Mouse (Mus musculus) MEL (cell line): ENCODE data around the gene Cox7a1.
"Not testable (repeated sequence)": the region's sequence is repeated elsewhere in the genome, so short reads cannot be mapped to it uniquely, and the experiment has no call there.

Experiments used
- CTCF ChIP-seq, 3 experiments: IDR thresholded peaks in 2 of 3; conservative IDR thresholded peaks in 1 of 3; 2 replicates each; pipeline ENCODE4 v1.5.1; 2011 to 2012; ENCODE audit warnings: low read length in 3 of 3, low read depth in 2 of 3, mild to moderate bottlenecking in 2 of 3, improper control_type of control experiment in 1 of 3, inconsistent platforms in 1 of 3, mixed read lengths in 1 of 3, moderate library complexity in 1 of 3; ENCODE audit not compliant: control insufficient read depth in 1 of 3, insufficient read depth in 1 of 3, poor library complexity in 1 of 3, severe bottlenecking in 1 of 3
- E2F4 ChIP-seq: IDR thresholded peaks from 2 replicates; pipeline ENCODE4 v1.6.1; 2011; ENCODE audit warnings: low read depth, low read length, improper control_type of control experiment, borderline replicate concordance
- GATA1 ChIP-seq: IDR thresholded peaks from 2 replicates; pipeline ENCODE4 v1.6.1; 2011; ENCODE audit warnings: low read depth, low read length, improper control_type of control experiment
- HCFC1 ChIP-seq: IDR thresholded peaks from 2 replicates; pipeline ENCODE4 v1.6.1; 2012; ENCODE audit warnings: low read depth, mild to moderate bottlenecking, inconsistent platforms, low read length, improper control_type of control experiment, moderate library complexity
- KAT2A ChIP-seq: conservative IDR thresholded peaks from 2 replicates; pipeline ENCODE4 v1.6.1; 2012; ENCODE audit warnings: low read depth, low read length, improper control_type of control experiment, inconsistent platforms
- MEF2A ChIP-seq: IDR thresholded peaks from 2 replicates; pipeline ENCODE4 v1.6.1; 2014; ENCODE audit warnings: low read depth, mild to moderate bottlenecking, inconsistent platforms, low read length, improper control_type of control experiment; ENCODE audit not compliant: poor library complexity, insufficient replicate concordance, severe bottlenecking; ENCODE audit errors: extremely low read depth
- POLR2A ChIP-seq, 2 experiments: IDR thresholded peaks; 2 replicates each; pipeline ENCODE4 v1.6.1; 2011 to 2012; ENCODE audit warnings: low read length in 2 of 2, mild to moderate bottlenecking in 2 of 2, control low read depth in 1 of 2, improper control_type of control experiment in 1 of 2, low read depth in 1 of 2, moderate library complexity in 1 of 2; ENCODE audit not compliant: control insufficient read depth in 1 of 2, insufficient read depth in 1 of 2, poor library complexity in 1 of 2
- TCF12 ChIP-seq: IDR thresholded peaks from 2 replicates; pipeline ENCODE4 v1.6.1; 2014; ENCODE audit warnings: low read depth, mild to moderate bottlenecking, inconsistent platforms, low read length, improper control_type of control experiment, moderate library complexity
- USF2 ChIP-seq, 2 experiments: IDR thresholded peaks; 2 replicates each; pipeline ENCODE4 v1.6.1; 2011 to 2012; ENCODE audit warnings: improper control_type of control experiment in 2 of 2, low read length in 2 of 2, borderline replicate concordance in 1 of 2, inconsistent platforms in 1 of 2, low read depth in 1 of 2, mild to moderate bottlenecking in 1 of 2; ENCODE audit not compliant: insufficient read depth in 1 of 2

- TF ChIP-seq GATA1; CTCF (IDR thresholded peaks at IDR 0.05 in 2 of 3, conservative IDR thresholded peaks at IDR 0.05 in 1 of 3; ENCODE audit: control insufficient read depth in 1 of 3, insufficient read depth in 1 of 3, low read depth in 2 of 3, low read length in 3 of 3, poor library complexity in 1 of 3, severe bottlenecking in 1 of 3); USF2 (IDR thresholded peaks at IDR 0.05; ENCODE audit: borderline replicate concordance in 1 of 2, insufficient read depth in 1 of 2, low read depth in 1 of 2, low read length in 2 of 2); KAT2A; MEF2A; HCFC1; POLR2A (IDR thresholded peaks at IDR 0.05; ENCODE audit: control insufficient read depth in 1 of 2, insufficient read depth in 1 of 2, low read depth in 1 of 2, low read length in 2 of 2, poor library complexity in 1 of 2); E2F4; TCF12: not testable (repeated sequence)
Observed at GRCm38 (mm10) chr7:30206364-30206763, 22.4 kb downstream of the Cox7a1 start.
